Comparison of ENCODE assay signal across 26 mouse cellular contexts in the genomic region with DNA sequence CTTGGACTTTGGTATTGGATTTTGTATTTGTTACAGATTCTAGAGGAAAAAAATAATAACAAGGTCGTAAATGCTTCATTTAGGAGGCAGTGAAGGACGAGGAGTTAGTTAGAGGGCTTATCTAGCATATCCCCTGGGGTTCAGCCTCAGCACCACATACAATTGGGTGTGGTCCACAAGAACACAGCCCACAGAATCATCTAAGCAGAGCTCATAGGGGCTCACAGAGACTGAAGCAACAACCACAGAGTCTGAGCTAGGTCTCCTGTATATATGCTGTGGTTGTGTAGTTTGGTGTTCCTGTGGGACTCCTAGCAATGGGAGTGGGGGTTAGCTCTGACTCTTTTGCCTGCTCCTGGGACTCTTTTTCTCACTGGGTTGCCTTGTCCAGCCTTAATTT. TPM values are rescaled to one million over a fixed set of nuclear protein-coding genes. Genes with fewer than 3 reads are reported as not detected.
"Had no signal": no experiment of that assay in that cellular context is flagged by ENCODE, and none has a peak within 500 bp of the region (broad histone marks: within the 10 kb centered on the region; RNA-seq: fewer than 3 reads in every experiment).

No protein-coding gene starts in this region.

- DNase-seq: kidney, adult 11 months; kidney, adult 8-10 months; kidney, postnatal 10 days; kidney, postnatal 36 days; left cerebral cortex, postnatal 4 days; lung, adult 18-20 months; lung, postnatal 10 days; lung, postnatal 36 days; right cerebral cortex, adult 18-20 months; right cerebral cortex, postnatal 14 days; right cerebral cortex, postnatal 4 days; thymus, postnatal 14 days; thymus, postnatal 4 days had no signal

- ATAC-seq: intestine, embryonic 15.5 days; midbrain, embryonic 13.5 days; midbrain, embryonic 16.5 days had no signal

- H3K9ac ChIP-seq: intestine, embryonic 15.5 days; kidney, embryonic 15.5 days; limb, embryonic 12.5 days; limb, embryonic 15.5 days; lung, embryonic 15.5 days; midbrain, embryonic 13.5 days; stomach, embryonic 15.5 days had no signal

- H3K9me3 ChIP-seq: intestine, embryonic 15.5 days; kidney, embryonic 15.5 days; limb, embryonic 12.5 days; limb, embryonic 15.5 days; lung, embryonic 15.5 days; megakaryocyte, embryonic 14.5 days; midbrain, embryonic 10.5 days; midbrain, embryonic 13.5 days; stomach, embryonic 15.5 days had no signal

- H3K4me1 ChIP-seq: intestine, embryonic 15.5 days; lung, embryonic 15.5 days; stomach, embryonic 15.5 days had no signal

- H3K4me2 ChIP-seq: intestine, embryonic 15.5 days; kidney, embryonic 15.5 days; limb, embryonic 12.5 days; limb, embryonic 15.5 days; lung, embryonic 15.5 days; midbrain, embryonic 13.5 days; stomach, embryonic 15.5 days had no signal

- H3K4me3 ChIP-seq: intestine, embryonic 15.5 days; kidney, embryonic 15.5 days; limb, embryonic 12.5 days; limb, embryonic 15.5 days; lung, embryonic 15.5 days; megakaryocyte, embryonic 14.5 days; midbrain, embryonic 10.5 days; midbrain, embryonic 13.5 days; myocyte; stomach, embryonic 15.5 days had no signal

- H3K36me3 ChIP-seq: intestine, embryonic 15.5 days; kidney, embryonic 15.5 days; limb, embryonic 12.5 days; limb, embryonic 15.5 days; lung, embryonic 15.5 days; midbrain, embryonic 10.5 days; midbrain, embryonic 13.5 days; stomach, embryonic 15.5 days had no signal

- H3K27me3 ChIP-seq: intestine, embryonic 15.5 days; limb, embryonic 15.5 days; stomach, embryonic 15.5 days had no signal

- H3K27ac ChIP-seq: intestine, embryonic 15.5 days; kidney, embryonic 15.5 days; limb, embryonic 12.5 days; limb, embryonic 15.5 days; lung, embryonic 15.5 days; midbrain, embryonic 10.5 days; midbrain, embryonic 13.5 days; stomach, embryonic 15.5 days had no signal

RNA-seq across cellular contexts. Expression of a gene that starts 37.9 kb away (rescaled TPM):
- polyA plus RNA-seq: myocyte had no signal

RNA-seq across cellular contexts. Expression of a gene that starts 45.4 kb away (rescaled TPM):
- polyA plus RNA-seq: intestine, embryonic 15.5 days; kidney, embryonic 15.5 days; limb, embryonic 12.5 days; lung, embryonic 15.5 days; midbrain, embryonic 10.5 days; midbrain, embryonic 13.5 days; midbrain, embryonic 16.5 days; myocyte; neural tube, embryonic 11.5 days; neural tube, embryonic 14.5 days; stomach, embryonic 15.5 days had no signal
